Mouse (Mus musculus): ENCODE results near the gene Vapb.

The Vapb gene

GRCm38 (mm10) chr2:173794018-173794417 is 56.7 kb downstream of the Vapb start:
- no peak for DNase-seq

- no peak for DNase-seq
Measured at GRCm38 (mm10) chr2:173794531-173795510, 57.5 kb downstream of the Vapb start.

- DNase-seq: no peak
Measured at GRCm38 (mm10) chr2:173795801-173796673, 58.7 kb downstream of the Vapb start.

GRCm38 (mm10) chr2:173796674-173796963 is 59.3 kb downstream of the Vapb start:
- DNase-seq: no peak

- no peak for DNase-seq
Measured at GRCm38 (mm10) chr2:173799513-173799912, 62.2 kb downstream of the Vapb start.

- no peak for DNase-seq
Measured at GRCm38 (mm10) chr2:173800566-173800965, 63.3 kb downstream of the Vapb start.

GRCm38 (mm10) chr2:173801405-173801876 is 64.1 kb downstream of the Vapb start:
- DNase-seq: no peak

GRCm38 (mm10) chr2:173802176-173802575 is 64.9 kb downstream of the Vapb start:
- DNase-seq: no peak

- no peak for DNase-seq
Measured at GRCm38 (mm10) chr2:173802956-173803355, 65.6 kb downstream of the Vapb start.

GRCm38 (mm10) chr2:173803827-173804226 is 66.5 kb downstream of the Vapb start:
- no peak for DNase-seq

- DNase-seq: no peak
Measured at GRCm38 (mm10) chr2:173806621-173807020, 69.3 kb downstream of the Vapb start.

- DNase-seq: no peak
Measured at GRCm38 (mm10) chr2:173808942-173809341, 71.6 kb downstream of the Vapb start.

GRCm38 (mm10) chr2:173810036-173810850 is 72.9 kb downstream of the Vapb start:
- no peak for DNase-seq

GRCm38 (mm10) chr2:173810851-173811130 is 73.5 kb downstream of the Vapb start:
- no peak for DNase-seq

GRCm38 (mm10) chr2:173811850-173812249 is 74.5 kb downstream of the Vapb start:
- DNase-seq: no peak

GRCm38 (mm10) chr2:173813071-173813470 is 75.8 kb downstream of the Vapb start:
- no peak for DNase-seq

GRCm38 (mm10) chr2:173826287-173826686 is 89.0 kb downstream of the Vapb start:
- no peak for DNase-seq

- no peak for DNase-seq
Measured at GRCm38 (mm10) chr2:173827228-173827627, 89.9 kb downstream of the Vapb start.

- no peak for DNase-seq
Measured at GRCm38 (mm10) chr2:173828134-173828533, 90.8 kb downstream of the Vapb start.

- no peak for DNase-seq
Measured at GRCm38 (mm10) chr2:173832828-173833492, 95.6 kb downstream of the Vapb start.

All from layer of hippocampus, adult 9-11 months (tissue).